Mouse (Mus musculus) granulocyte monocyte progenitor cell, adult 5-6 weeks (primary cell): ENCODE results near the gene Rragc. TPM values are rescaled to one million over a fixed set of nuclear protein-coding genes. Genes with fewer than 3 reads are reported as not detected.
A peak's percentile ranks its signal among the peaks of the same experiment; 100 is the strongest.

ENCODE experiments used
- ATAC-seq: replicated peaks from 2 replicates; pipeline ENCODE4 v1.8.0; 2016; ENCODE audit warnings: mild to moderate bottlenecking, moderate TSS enrichment, inconsistent platforms; ENCODE audit not compliant: poor library complexity, severe bottlenecking
- total RNA-seq, 2 experiments: library from RNA; stranded (forward) in 1 of 2; stranded (reverse) in 1 of 2; fragments of 200-712, 200-1000 nt in 1 of 2; fragments of >200 nt in 1 of 2; fragmentation: Nextera tagmentation in 1 of 2; gene quantifications; 2 replicates each; pipeline ENCODE4 v1.2.3; 2014 to 2017

Gene Rragc
- total RNA-seq, 2 experiments from 2014 or later: 27.2 to 48.8 TPM

- no peak for ATAC-seq
Observed at GRCm38 (mm10) chr4:123948901-123949300, 31.7 kb downstream of the Rragc start.

DNA sequence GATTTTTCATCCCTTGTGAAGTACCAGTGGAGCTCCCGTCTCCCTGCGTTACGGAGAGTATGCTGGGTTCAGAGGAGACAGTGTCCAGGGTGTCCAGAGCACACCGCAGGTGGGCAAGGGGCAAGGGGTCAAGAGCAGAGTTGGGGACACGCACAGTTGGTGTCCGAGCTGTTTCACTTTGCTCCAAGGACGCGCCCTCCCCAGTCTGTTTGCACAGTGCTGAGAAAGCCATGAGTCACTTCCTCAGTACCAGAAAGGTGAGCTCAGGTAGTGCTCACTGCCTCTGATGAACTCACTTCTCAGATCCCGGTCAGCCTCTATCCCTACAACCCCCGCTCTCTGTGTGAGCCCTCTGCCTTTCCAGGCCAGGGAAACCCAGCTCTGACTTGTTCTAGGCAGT is 32.4 kb downstream of the Rragc start:
- no peak for ATAC-seq

DNA sequence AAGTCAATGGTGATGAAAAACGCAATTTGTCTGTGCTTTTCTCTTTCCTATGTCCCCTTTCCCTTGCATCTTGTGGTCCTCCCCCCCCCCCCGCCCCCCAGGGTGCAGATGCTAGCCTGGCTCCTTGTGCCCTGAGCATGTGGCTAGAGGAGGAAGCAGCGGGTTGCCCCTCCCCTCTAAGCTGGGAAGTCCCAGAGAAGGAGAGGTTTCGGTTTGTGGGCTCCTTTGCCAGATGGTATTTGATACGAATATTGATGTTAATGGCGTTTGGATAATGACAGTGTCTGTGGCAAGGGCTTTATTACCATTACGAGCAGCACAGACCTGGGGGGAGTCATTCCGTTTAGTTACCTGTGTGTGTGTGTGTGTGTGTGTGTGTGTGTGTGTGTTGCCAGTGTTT is 34.8 kb downstream of the Rragc start:
- ATAC-seq: peak; percentile 84

DNA sequence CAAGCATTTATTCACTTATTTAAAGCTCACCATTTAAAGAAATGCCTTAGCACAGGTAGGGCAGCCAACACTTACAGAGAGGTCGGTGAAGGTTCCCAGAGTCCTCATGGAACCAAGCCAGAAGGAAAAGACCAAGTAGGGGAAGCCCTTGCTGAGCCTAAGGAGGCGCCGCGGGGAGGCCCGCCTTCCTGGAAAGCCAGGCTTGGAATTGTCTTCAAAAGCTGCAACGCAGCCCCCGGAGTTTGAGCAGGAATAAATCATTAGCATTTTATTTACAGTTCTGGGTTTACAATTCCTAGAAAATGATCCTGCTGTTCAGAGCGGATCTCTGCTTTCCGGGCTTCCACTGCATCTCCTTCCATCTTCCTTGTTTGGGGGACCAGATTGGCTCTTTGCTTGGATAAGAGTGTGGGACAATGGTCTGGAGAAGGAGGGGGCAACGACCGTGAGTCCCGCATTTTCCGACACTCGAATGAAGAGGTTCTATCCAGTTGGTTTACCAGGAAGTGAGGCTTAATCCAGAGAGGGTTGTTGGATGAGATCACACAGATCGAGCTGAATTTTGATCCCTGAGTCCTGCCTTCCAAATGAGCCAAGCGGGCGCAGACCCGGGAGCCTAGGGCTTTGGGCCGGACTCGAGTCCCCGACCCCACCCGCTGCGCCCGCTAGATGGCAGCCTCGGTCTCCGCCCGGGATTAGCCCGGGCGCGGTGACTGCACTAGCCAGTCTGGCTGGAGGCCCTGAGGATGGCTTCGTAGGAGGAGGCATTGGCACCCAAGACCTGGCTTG is 39.7 kb downstream of the Rragc start:
- ATAC-seq: peak; percentile 90

DNA sequence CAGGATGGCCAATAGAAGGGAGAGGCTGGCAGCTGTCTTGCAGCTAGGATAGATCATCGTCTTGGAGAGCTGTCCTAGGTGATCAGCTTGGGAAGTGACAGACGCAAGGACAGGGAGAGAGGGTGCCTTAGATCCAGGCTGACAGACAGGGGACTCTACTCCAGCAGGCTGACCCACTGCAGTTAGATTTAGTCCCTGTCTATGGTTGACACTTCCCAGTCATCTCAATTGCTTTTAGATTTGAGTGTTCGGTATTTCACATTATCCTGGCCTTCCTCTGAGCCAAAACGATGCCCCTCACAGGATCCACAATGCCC is 40.2 kb downstream of the Rragc start:
- no peak for ATAC-seq

GRCm38 (mm10) chr4:123957891-123958290 is 40.6 kb downstream of the Rragc start:
- ATAC-seq: no peak

DNA sequence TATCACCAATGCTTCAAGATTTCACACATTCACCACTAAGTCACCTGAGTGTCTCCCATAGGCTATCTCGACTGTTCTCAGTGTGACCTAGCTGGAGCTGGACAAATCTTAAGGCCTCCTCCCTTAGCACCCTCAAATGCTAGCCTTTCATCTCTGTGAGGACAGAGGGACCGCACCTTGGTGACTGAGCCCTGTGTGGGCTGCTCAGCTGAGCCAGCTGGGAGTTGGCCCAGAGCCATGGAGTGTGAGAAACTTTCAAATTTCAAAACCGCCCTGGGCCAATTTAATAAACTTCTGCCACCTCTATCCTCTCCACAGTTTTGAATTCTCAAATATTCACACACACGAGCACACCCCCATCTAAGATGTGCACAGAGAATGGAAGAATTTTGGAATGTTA is 43.7 kb downstream of the Rragc start:
- ATAC-seq: no peak

- no peak for ATAC-seq
Observed at GRCm38 (mm10) chr4:123962721-123963120, 45.5 kb downstream of the Rragc start.

- no peak for ATAC-seq
Observed at GRCm38 (mm10) chr4:123968663-123969321, 51.5 kb downstream of the Rragc start.

DNA sequence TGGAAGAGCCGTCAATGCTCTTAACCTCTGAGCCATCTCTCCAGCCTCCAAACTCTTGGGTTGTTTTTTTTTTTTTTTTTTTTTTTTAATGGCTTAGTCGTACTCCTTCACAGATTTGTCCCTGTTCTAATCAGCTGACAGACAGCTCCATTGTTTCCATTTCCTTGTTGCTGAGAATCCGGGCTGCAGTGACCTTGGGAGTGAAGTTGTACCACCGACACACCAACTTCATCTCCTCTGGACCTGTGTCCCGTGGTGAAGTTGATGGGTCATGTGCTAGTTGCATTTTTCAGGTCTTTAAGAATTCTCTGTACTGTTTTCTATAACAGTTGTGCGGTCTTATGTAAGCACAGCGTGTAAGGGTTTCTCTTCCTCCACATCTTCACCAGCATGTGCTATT is 52.2 kb downstream of the Rragc start:
- no peak for ATAC-seq

- no peak for ATAC-seq
Observed at GRCm38 (mm10) chr4:123971059-123971458, 53.8 kb downstream of the Rragc start.

DNA sequence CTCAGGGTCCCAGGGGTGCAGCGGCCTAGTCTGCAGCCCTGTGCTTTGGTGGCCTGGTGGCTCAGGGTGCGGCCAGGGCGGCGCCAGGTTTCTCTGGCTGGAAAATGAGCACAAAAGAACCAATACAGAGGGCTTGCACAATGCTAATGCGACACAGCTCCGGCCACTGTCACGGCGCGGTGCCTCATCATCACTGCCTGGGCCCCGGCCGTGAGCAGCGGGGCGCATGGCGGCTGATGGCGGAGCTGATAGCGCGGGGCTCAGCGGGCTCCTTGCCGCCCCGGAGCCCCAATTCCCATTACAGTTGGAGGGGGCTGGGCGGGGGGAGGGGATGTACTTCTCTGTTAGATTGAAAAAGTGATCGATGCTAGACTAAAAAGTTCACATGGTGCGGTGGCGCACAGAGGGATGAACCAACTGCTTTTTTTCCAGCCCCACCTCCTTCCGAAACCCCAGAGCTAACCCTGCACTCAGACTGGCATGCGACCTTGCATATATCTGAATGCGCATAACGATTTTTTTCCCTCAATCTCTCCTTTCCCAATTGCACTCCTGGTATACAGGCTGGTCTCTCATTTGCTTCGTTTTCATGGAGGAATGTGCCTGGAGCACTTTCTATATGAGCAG is 55.3 kb downstream of the Rragc start:
- ATAC-seq: no peak

- no peak for ATAC-seq
Observed at GRCm38 (mm10) chr4:123982105-123982504, 64.9 kb downstream of the Rragc start.

Other genes starting within 250 kb of the Rragc start
- gene Macf1, start 233.1 kb upstream of the Rragc start, total RNA-seq (2014; fragmentation: Nextera tagmentation): 127 and 129 TPM in 2 replicates
- 162 and 174 TPM in 2 replicates for gene Macf1, start 233.1 kb upstream of the Rragc start, total RNA-seq (2017)
- 173 and 190 TPM in 2 replicates for gene Ndufs5, start 199.2 kb upstream of the Rragc start, total RNA-seq (2014; fragmentation: Nextera tagmentation)
- gene Ndufs5, start 199.2 kb upstream of the Rragc start, total RNA-seq (2017): 168 and 215 TPM in 2 replicates
- 30.1 and 45.7 TPM in 2 replicates for gene Akirin1, start 167.1 kb upstream of the Rragc start, total RNA-seq (2014; fragmentation: Nextera tagmentation)
- 23.3 and 35.2 TPM in 2 replicates for gene Akirin1, start 167.1 kb upstream of the Rragc start, total RNA-seq (2017)
- gene Rhbdl2, start 129.6 kb upstream of the Rragc start, total RNA-seq (2014; fragmentation: Nextera tagmentation): not detected in 2 replicates
- not detected in 2 replicates for gene Rhbdl2, start 129.6 kb upstream of the Rragc start, total RNA-seq (2017)
- gene 4933427I04Rik, start 57.8 kb upstream of the Rragc start, total RNA-seq (2014; fragmentation: Nextera tagmentation): not detected in 2 replicates
- not detected in 2 replicates for gene 4933427I04Rik, start 57.8 kb upstream of the Rragc start, total RNA-seq (2017)
- gene Mycbp, start 12.6 kb upstream of the Rragc start, total RNA-seq (2014; fragmentation: Nextera tagmentation): 35.4 and 35.7 TPM in 2 replicates
- 30.1 and 33.2 TPM in 2 replicates for gene Mycbp, start 12.6 kb upstream of the Rragc start, total RNA-seq (2017)
- not detected in 2 replicates for gene 4930535I16Rik, start 576 bp downstream of the Rragc start, total RNA-seq (2014; fragmentation: Nextera tagmentation)
- not detected in 2 replicates for gene 4930535I16Rik, start 576 bp downstream of the Rragc start, total RNA-seq (2017)